Mouse (Mus musculus) forebrain, embryonic 10.5 days (tissue): ENCODE results near the gene E130208F15Rik. TPM values are rescaled to one million over a fixed set of nuclear protein-coding genes. Genes with fewer than 3 reads are reported as not detected.

ENCODE experiments used
- DNase-seq: peaks from one replicate; pipeline ENCODE4 v3.0.0-alpha.2; 2017; ENCODE audit warnings: low spot score; ENCODE audit errors: extremely low spot score
- H3K27ac ChIP-seq: fragments of 300-500 bp; sonication (generic); 2 replicates; pipeline ENCODE4 v1.5.1; 2016; ENCODE audit warnings: mild to moderate bottlenecking
- H3K27me3 ChIP-seq: fragments of 300-500 bp; sonication (generic); 2 replicates; pipeline ENCODE4 v1.6.1; 2016; ENCODE audit warnings: mild to moderate bottlenecking; ENCODE audit not compliant: poor library complexity, severe bottlenecking
- H3K36me3 ChIP-seq: fragments of 300-500 bp; sonication (generic); replicated peaks from 2 replicates; pipeline ENCODE4 v1.6.1; 2016; ENCODE audit warnings: mild to moderate bottlenecking, moderate library complexity
- H3K4me1 ChIP-seq: fragments of 300-500 bp; sonication (generic); 2 replicates; pipeline ENCODE4 v1.6.1; 2016
- H3K4me3 ChIP-seq: fragments of 300-500 bp; sonication (generic); 2 replicates; pipeline ENCODE4 v1.5.1; 2016; ENCODE audit warnings: mild to moderate bottlenecking, moderate library complexity
- H3K9me3 ChIP-seq: fragments of 300-500 bp; sonication (generic); 2 replicates; pipeline ENCODE4 v1.6.1; 2016; ENCODE audit warnings: mild to moderate bottlenecking, moderate library complexity
- WGBS: fragments of 180-500 bp; shearing (Covaris S2); methylation state at CpG from one replicate; pipeline ENCODE4 v1.1.7; 2016; 5-methylcytosine and 5-hydroxymethylcytosine counted together
- polyA plus RNA-seq: library from polyadenylated mRNA; unstranded; fragments of >200 nt; fragmentation: Nextera tagmentation; extraction: Ambion mirVana; gene quantifications from 2 replicates; pipeline ENCODE4 v1.2.1, GENCODE M21; 2016

E130208F15Rik gene
- polyA plus RNA-seq, 1 experiment from 2014 or later: 3.0 TPM

- 70% methylated on average over 15 of the region's 15 CpGs for WGBS
Observed at GRCm38 (mm10) chr7:30327140-30327539, 5.6 kb downstream of the E130208F15Rik start.

GRCm38 (mm10) chr7:30328379-30328778, 6.8 kb downstream of the E130208F15Rik start:
- Histone ChIP-seq H3K9me3 (peaks cover 3% of the 10 kb centered on the region; the same call in 1 of the 2 replicates), H3K27me3 (peaks cover 18% of the 10 kb centered on the region), H3K27ac (no peak overlapping the region), H3K36me3 (no peaks in the 10 kb centered on the region), H3K4me3 (no peak overlapping the region), H3K4me1 (peaks cover 19% of the 10 kb centered on the region)
- 62% methylated on average over 10 of the region's 10 CpGs for WGBS
- DNase-seq: no peak

More at GRCm38 (mm10) chr7:30327140-30327539, 5.6 kb downstream of the E130208F15Rik start:
- H3K9me3 ChIP-seq: peaks cover 3% of the 10 kb centered on the region; the same call in 1 of the 2 replicates
- DNase-seq: no peak
- H3K4me3 ChIP-seq: no peak overlapping the region
- H3K27ac ChIP-seq: no peak overlapping the region
- peaks cover 25% of the 10 kb centered on the region for H3K4me1 ChIP-seq
- no peaks in the 10 kb centered on the region for H3K36me3 ChIP-seq
- peaks cover 6% of the 10 kb centered on the region for H3K27me3 ChIP-seq

- Histone ChIP-seq H3K27me3 (peaks cover 42% of the 10 kb centered on the region), H3K27ac (no peak overlapping the region), H3K36me3 (no peaks in the 10 kb centered on the region), H3K4me3 (peak overlapping the region; percentile 32), H3K9me3 (no peaks in the 10 kb centered on the region), H3K4me1 (peaks cover 22% of the 10 kb centered on the region)
- DNase-seq: peak; percentile 89
- WGBS: 4% methylated on average over 13 of the region's 13 CpGs
Observed at GRCm38 (mm10) chr7:30331887-30332286, 10.3 kb downstream of the E130208F15Rik start.

GRCm38 (mm10) chr7:30332622-30333259, 11.2 kb downstream of the E130208F15Rik start:
- 71% methylated on average over 18 of the region's 18 CpGs for WGBS

GRCm38 (mm10) chr7:30333436-30333835, 11.9 kb downstream of the E130208F15Rik start:
- Histone ChIP-seq H3K27ac (no peak overlapping the region), H3K27me3 (peaks cover 42% of the 10 kb centered on the region), H3K36me3 (no peaks in the 10 kb centered on the region), H3K4me3 (no peak overlapping the region), H3K9me3 (no peaks in the 10 kb centered on the region), H3K4me1 (peaks cover 20% of the 10 kb centered on the region)
- WGBS: 79% methylated on average over 4 of the region's 4 CpGs
- DNase-seq: no peak

More at GRCm38 (mm10) chr7:30332622-30333259, 11.2 kb downstream of the E130208F15Rik start:
- peaks cover 22% of the 10 kb centered on the region for H3K4me1 ChIP-seq
- H3K27ac ChIP-seq: no peak overlapping the region
- peaks cover 42% of the 10 kb centered on the region for H3K27me3 ChIP-seq
- DNase-seq: no peak
- no peaks in the 10 kb centered on the region for H3K9me3 ChIP-seq
- H3K36me3 ChIP-seq: no peaks in the 10 kb centered on the region
- H3K4me3 ChIP-seq: peak overlapping the region; percentile 32; the same call in 1 of the 2 replicates

- peaks cover 16% of the 10 kb centered on the region for H3K4me1 ChIP-seq
- DNase-seq: no peak
- no peak overlapping the region for H3K27ac ChIP-seq
- no peaks in the 10 kb centered on the region for H3K9me3 ChIP-seq
- 61% methylated on average over 5 of the region's 5 CpGs for WGBS
- H3K27me3 ChIP-seq: peaks cover 42% of the 10 kb centered on the region
- no peaks in the 10 kb centered on the region for H3K36me3 ChIP-seq
- no peak overlapping the region for H3K4me3 ChIP-seq
Observed at GRCm38 (mm10) chr7:30334563-30334962, 13.0 kb downstream of the E130208F15Rik start.

GRCm38 (mm10) chr7:30335688-30336087, 14.1 kb downstream of the E130208F15Rik start:
- Histone ChIP-seq H3K27me3 (peaks cover 42% of the 10 kb centered on the region), H3K27ac (no peak overlapping the region), H3K9me3 (no peaks in the 10 kb centered on the region), H3K36me3 (no peaks in the 10 kb centered on the region), H3K4me3 (no peak overlapping the region), H3K4me1 (peaks cover 16% of the 10 kb centered on the region)
- 82% methylated on average over 6 of the region's 6 CpGs for WGBS
- no peak for DNase-seq

- 4% methylated on average over 9 of the region's 9 CpGs for WGBS
- Histone ChIP-seq H3K4me1 (peaks cover 12% of the 10 kb centered on the region), H3K4me3 (no peak overlapping the region), H3K27ac (no peak overlapping the region), H3K9me3 (no peaks in the 10 kb centered on the region), H3K36me3 (no peaks in the 10 kb centered on the region), H3K27me3 (peaks cover 42% of the 10 kb centered on the region)
- peak; percentile 84 for DNase-seq
Observed at GRCm38 (mm10) chr7:30336384-30336783, 14.8 kb downstream of the E130208F15Rik start.

- peaks cover 22% of the 10 kb centered on the region for H3K27me3 ChIP-seq
- H3K27ac ChIP-seq: no peak overlapping the region
- H3K9me3 ChIP-seq: no peaks in the 10 kb centered on the region
- H3K4me3 ChIP-seq: no peak overlapping the region
- H3K36me3 ChIP-seq: no peaks in the 10 kb centered on the region
- H3K4me1 ChIP-seq: 0 out of 2 replicates have a peak, but pooled peaks cover 2% of the 10 kb centered on the region
- DNase-seq: no peak
- WGBS: 74% methylated on average over 5 of the region's 5 CpGs
Observed at GRCm38 (mm10) chr7:30339432-30340109, 18.0 kb downstream of the E130208F15Rik start.

- peaks cover 42% of the 10 kb centered on the region for H3K27me3 ChIP-seq
- peaks cover 3% of the 10 kb centered on the region; the same call in 1 of the 2 replicates for H3K4me1 ChIP-seq
- H3K36me3 ChIP-seq: no peaks in the 10 kb centered on the region
- peak; percentile 72 for DNase-seq
- WGBS: 26% methylated on average over 21 of the region's 21 CpGs
- H3K4me3 ChIP-seq: no peak overlapping the region
- H3K27ac ChIP-seq: no peak overlapping the region
- H3K9me3 ChIP-seq: no peaks in the 10 kb centered on the region
Observed at GRCm38 (mm10) chr7:30346635-30347379, 25.3 kb downstream of the E130208F15Rik start.

- H3K4me3 ChIP-seq: peak overlapping the region; percentile 16
- 2% methylated on average over 30 of the region's 30 CpGs for WGBS
- no peak overlapping the region for H3K27ac ChIP-seq
- no peaks in the 10 kb centered on the region for H3K36me3 ChIP-seq
- no peaks in the 10 kb centered on the region for H3K9me3 ChIP-seq
- H3K4me1 ChIP-seq: peaks cover 3% of the 10 kb centered on the region
- peak; percentile 69 for DNase-seq
- H3K27me3 ChIP-seq: peaks cover 42% of the 10 kb centered on the region
Observed at GRCm38 (mm10) chr7:30347828-30348227, 26.3 kb downstream of the E130208F15Rik start.

GRCm38 (mm10) chr7:30353279-30353822, 31.8 kb downstream of the E130208F15Rik start:
- DNase-seq: peak; percentile 47
- WGBS: 23% methylated on average over 6 of the region's 6 CpGs
- Histone ChIP-seq H3K4me1 (peaks cover 10% of the 10 kb centered on the region), H3K4me3 (no peak overlapping the region), H3K27me3 (peaks cover 20% of the 10 kb centered on the region), H3K27ac (no peak overlapping the region), H3K9me3 (no peaks in the 10 kb centered on the region), H3K36me3 (peaks cover 19% of the 10 kb centered on the region)
